Mouse (Mus musculus): ENCODE measurements around the gene Pax3.

DNA sequence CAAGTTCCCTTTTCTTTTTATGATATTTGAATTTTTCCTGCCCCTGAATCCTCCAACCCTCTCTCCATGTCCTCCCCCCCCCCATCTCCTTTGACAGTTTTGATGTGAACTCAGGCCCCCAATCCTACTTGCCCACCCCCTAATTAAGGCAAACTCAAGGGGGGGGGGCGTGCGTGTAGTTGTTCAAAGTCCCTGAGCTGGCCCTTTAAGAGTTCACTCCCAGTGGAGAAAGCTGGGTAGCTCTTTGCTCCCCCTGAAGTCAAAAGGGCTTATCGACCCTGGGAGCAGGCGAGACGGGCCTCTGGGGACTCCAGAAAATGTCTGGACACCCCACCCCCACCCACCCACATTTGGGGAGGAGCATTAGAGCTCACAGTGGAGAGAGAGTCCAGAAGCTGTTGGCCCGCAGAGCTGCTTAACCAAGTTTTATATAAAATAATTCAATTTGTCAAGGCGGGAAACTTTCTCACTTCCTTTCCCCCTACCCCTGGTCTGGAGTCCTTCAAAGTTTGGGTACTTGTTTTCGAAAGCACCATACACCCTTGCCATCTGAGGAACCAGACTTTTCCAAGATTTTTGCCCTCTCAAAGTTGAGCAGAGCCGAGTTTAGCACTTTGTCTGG lies 1.5 kb upstream of the Pax3 start:
- TF ChIP-seq CTCF (IDR thresholded peaks at IDR 0.05; ENCODE audit: low read depth) (no peak), EP300 (IDR thresholded peaks at IDR 0.05; ENCODE audit: low read depth) (no peak)

Data from heart, postnatal 0 days (tissue).